Mouse (Mus musculus) 416B (cell line): ENCODE results near the gene Birc5.

Source experiments
- DNase-seq: peaks from one replicate; pipeline ENCODE4 v3.0.0; 2011; ENCODE audit warnings: low read depth

The Birc5 gene

GRCm38 (mm10) chr11:117855360-117855759, 6.3 kb downstream of the Birc5 start:
- DNase-seq: peak; percentile 53

GRCm38 (mm10) chr11:117855975-117856374, 6.9 kb downstream of the Birc5 start:
- no peak for DNase-seq

- no peak for DNase-seq
Observed at GRCm38 (mm10) chr11:117857462-117857861, 8.4 kb downstream of the Birc5 start.

GRCm38 (mm10) chr11:117858392-117858791, 9.3 kb downstream of the Birc5 start:
- DNase-seq: no peak

- DNase-seq: no peak
Observed at GRCm38 (mm10) chr11:117860601-117861000, 11.6 kb downstream of the Birc5 start, which contains the start of gene Tmem235. TSS of gene Tmem235 (plus strand) at chr11:117860752.

GRCm38 (mm10) chr11:117863174-117863856, 14.3 kb downstream of the Birc5 start:
- DNase-seq: no peak

GRCm38 (mm10) chr11:117864805-117865204, 15.8 kb downstream of the Birc5 start:
- DNase-seq: no peak

GRCm38 (mm10) chr11:117865988-117866387, 16.9 kb downstream of the Birc5 start:
- no peak for DNase-seq

- DNase-seq: peak; percentile 81
Observed at GRCm38 (mm10) chr11:117870688-117871365, 21.8 kb downstream of the Birc5 start.

GRCm38 (mm10) chr11:117871376-117871775, 22.3 kb downstream of the Birc5 start:
- DNase-seq: no peak

GRCm38 (mm10) chr11:117871911-117872584, 23.0 kb downstream of the Birc5 start:
- DNase-seq: no peak

- DNase-seq: peak; percentile 86
Observed at GRCm38 (mm10) chr11:117872861-117873608, 24.0 kb downstream of the Birc5 start, which contains the start of gene Tha1. TSS of gene Tha1 (minus strand) at chr11:117873481.

GRCm38 (mm10) chr11:117874419-117874818, 25.4 kb downstream of the Birc5 start:
- peak; percentile 67 for DNase-seq

GRCm38 (mm10) chr11:117875681-117876080, 26.6 kb downstream of the Birc5 start:
- DNase-seq: no peak

- DNase-seq: peak; percentile 93
Observed at GRCm38 (mm10) chr11:117877917-117878745, 29.1 kb downstream of the Birc5 start.

- peak; percentile 62 for DNase-seq
Observed at GRCm38 (mm10) chr11:117878892-117879291, 29.8 kb downstream of the Birc5 start.

GRCm38 (mm10) chr11:117879676-117880075, 30.6 kb downstream of the Birc5 start:
- DNase-seq: no peak

- no peak for DNase-seq
Observed at GRCm38 (mm10) chr11:117880336-117880976, 31.4 kb downstream of the Birc5 start.

- DNase-seq: no peak
Observed at GRCm38 (mm10) chr11:117880977-117881358, 31.9 kb downstream of the Birc5 start.

- DNase-seq: peak; percentile 81
Observed at GRCm38 (mm10) chr11:117881787-117882186, 32.7 kb downstream of the Birc5 start.

- DNase-seq: no peak
Observed at GRCm38 (mm10) chr11:117882208-117882607, 33.2 kb downstream of the Birc5 start.
